Mouse (Mus musculus) splenic B cell, adult 2 months (primary cell): ENCODE data around the gene Sema6d.

Source experiments
- DNase-seq: peaks from one replicate; pipeline ENCODE4 v3.0.0-alpha.2; 2011; ENCODE audit warnings: low read depth, low spot score
- H3K27me3 ChIP-seq: 2 replicates; pipeline ENCODE4 v1.6.1; 2012; ENCODE audit warnings: mild to moderate bottlenecking, low read length, moderate library complexity, mixed read lengths; ENCODE audit not compliant: control insufficient read depth, poor library complexity, insufficient read depth, severe bottlenecking
- H3K36me3 ChIP-seq: 2 replicates; pipeline ENCODE4 v1.6.1; 2012; ENCODE audit warnings: mild to moderate bottlenecking, low read length, moderate library complexity, mixed read lengths; ENCODE audit not compliant: control insufficient read depth, poor library complexity, insufficient read depth, severe bottlenecking

Sema6d gene

DNA sequence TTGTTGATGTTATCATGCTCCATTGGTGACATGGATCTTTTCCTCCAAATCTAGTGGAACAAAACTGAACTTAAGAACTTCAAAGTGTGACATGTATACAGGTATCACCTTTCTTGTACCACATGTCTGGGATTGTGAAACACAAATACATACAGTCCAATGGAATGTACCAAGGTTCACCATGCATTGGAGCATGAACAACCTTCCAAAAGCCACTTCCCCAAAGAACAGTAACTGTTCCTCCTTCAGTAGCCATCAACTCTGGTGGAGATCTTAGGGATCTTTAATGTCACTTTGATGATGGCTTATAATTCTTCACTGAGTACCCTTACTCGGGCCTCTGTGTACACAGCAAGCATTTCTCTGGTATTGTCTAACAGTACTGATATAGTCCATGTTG lies 295.3 kb downstream of the Sema6d start:
- no peak for DNase-seq
- no peaks in the 10 kb centered on the region for H3K36me3 ChIP-seq

DNA sequence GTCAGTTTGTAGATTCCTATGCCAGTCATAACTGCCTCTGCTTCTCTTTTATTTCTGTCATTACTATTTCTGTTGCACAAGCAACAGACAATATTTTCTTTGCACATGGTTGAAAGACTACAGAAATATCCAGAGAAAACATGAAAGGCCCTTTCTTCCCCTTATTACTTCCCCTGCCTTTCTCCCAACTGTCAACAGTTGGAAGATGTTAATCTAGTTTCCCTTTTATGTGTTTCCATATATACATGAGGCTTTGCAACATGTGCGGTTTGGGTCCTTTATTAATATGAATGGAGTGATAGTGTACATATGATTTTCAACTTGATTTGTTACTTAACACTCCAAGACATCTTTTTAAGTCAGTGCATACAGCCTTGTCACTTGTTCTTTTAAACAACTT lies 296.0 kb downstream of the Sema6d start:
- no peaks in the 10 kb centered on the region for H3K36me3 ChIP-seq
- DNase-seq, result no peak

More for the DNA sequence above, 295.3 kb downstream of the Sema6d start:
- no peaks in the 10 kb centered on the region for H3K27me3 ChIP-seq

DNA sequence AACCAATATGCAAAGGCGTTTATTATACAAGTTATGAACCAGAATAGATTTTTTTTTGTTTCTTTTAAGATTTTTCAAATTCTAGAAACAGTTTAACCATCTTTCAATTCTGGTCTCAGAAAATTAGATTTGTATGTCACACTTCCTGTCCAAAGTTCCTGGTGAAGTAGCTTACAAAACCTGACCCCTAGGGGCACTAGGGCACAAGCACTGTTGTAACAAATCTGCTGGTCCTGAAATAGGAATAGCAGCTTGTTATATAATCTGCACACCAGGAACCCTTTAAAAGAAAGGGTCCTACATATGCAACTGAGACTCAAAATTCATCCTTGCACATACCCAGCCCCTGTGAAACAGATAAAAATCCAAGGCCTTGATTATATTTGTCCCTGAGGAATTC lies 298.5 kb downstream of the Sema6d start:
- Histone ChIP-seq H3K27me3 (no peaks in the 10 kb centered on the region), H3K36me3 (no peaks in the 10 kb centered on the region)
- no peak for DNase-seq

More for the DNA sequence above, 296.0 kb downstream of the Sema6d start:
- no peaks in the 10 kb centered on the region for H3K27me3 ChIP-seq

DNA sequence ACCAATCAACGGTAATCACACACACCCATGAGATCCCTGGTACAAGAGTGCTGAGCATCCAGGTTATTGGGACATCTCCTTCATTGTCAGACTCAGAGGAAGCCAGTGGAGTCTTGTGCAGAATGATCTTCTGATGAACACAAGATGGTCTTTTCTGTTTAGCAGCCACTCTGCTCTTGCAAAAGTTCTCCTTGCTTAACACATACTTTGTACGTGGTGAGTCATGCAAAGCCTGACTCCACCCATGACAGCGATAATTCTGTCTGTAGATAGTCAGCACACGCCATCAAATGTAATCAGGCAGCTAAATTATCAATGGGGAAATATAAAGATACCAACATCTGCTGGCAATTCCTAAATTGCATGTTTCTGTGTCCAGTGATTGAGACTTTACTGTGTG lies 307.0 kb downstream of the Sema6d start:
- H3K27me3 ChIP-seq, result no peaks in the 10 kb centered on the region
- no peaks in the 10 kb centered on the region for H3K36me3 ChIP-seq
- no peak for DNase-seq

DNA sequence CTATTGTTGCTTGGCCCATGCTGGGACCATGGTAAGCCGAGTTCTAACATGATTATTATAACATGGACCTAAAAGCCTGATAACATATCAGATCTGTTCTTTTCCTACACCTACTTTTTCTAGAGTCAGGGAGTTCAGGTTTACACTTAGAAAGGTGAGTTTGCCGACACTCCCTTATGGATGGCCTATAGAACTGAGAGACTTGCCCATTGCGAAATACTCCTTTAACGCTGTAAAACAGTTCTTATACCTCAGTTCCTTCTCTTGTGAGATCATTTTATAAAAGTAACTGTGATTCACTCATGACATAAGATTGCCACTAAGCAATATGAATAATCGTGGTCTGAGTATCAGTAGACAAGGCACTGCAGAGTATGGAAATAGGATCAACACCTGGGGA lies 307.5 kb downstream of the Sema6d start:
- DNase-seq, result no peak
- Histone ChIP-seq H3K27me3 (no peaks in the 10 kb centered on the region), H3K36me3 (no peaks in the 10 kb centered on the region)

DNA sequence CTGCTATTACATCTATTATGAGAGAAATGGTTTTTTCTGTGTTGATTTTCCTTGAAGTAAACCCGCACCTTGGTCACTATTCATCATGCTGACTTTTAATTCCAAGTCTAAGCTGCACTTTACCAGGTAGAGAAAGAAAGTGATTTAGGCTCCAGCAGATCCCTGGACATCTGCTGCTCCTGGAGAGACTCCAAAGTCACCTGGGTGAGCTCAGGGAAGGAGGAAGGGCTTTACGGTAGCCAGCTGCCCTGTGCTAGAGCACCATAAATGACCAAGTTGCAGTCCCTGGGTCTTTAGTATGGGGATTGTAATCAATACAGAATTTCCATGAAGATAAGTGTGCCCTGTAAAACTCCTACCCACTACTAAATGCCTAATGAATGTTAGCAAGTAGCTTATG lies 309.8 kb downstream of the Sema6d start:
- H3K27me3 ChIP-seq, result no peaks in the 10 kb centered on the region
- no peaks in the 10 kb centered on the region for H3K36me3 ChIP-seq
- no peak for DNase-seq

DNA sequence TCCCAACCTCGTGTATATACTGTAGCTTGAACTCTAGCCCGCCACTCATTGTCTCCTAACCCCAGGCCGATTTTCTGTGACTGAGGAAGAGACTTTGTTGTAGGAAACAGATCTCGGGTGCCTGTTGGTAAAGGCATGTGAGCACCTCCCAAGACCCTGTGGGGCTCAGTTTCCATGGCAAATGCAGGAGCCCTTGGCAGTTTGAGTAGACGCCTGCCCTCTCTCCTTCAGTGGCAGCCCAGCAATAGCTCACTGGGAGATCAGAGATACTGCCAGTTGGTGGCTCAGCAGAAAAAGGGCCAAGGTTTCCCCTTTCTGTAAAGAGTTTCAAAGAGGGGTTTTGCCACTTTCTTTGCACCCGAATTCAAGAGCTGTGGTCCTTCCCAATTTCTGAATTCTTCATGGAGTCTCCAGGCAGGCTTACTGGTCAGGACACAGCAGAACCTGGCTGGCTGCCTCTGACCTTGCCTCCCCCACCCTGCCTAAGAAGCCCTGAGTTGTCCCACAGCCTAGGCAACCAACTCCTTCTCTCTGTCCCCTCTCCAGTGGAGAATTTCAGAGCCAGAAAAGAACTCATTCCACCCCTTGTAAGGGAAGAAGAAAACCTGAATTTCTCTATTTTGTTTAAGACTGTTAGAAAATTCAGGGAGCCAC lies 312.1 kb downstream of the Sema6d start:
- H3K36me3 ChIP-seq, result no peaks in the 10 kb centered on the region
- no peak for DNase-seq
- H3K27me3 ChIP-seq, result no peaks in the 10 kb centered on the region

DNA sequence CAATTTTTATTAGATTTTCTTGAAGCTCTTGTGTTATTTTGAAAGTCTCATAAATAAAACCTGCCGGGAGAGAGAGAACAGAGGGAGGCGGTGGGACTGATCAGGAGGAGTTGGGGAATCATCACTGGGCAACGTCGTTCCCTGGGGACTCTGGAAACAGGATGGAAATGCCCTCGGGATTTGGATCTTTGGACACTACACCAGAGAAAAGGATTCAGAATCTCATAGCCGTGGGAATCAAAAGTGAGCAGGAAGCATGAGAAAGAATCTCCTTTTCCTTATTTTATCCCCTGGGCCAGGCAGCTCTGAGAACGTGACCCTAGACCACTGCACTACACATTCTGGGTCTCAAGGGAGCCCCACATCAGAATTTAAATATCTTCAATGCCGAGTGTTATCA lies 313.8 kb downstream of the Sema6d start:
- H3K27me3 ChIP-seq, result no peaks in the 10 kb centered on the region
- DNase-seq, result no peak
- H3K36me3 ChIP-seq, result no peaks in the 10 kb centered on the region

DNA sequence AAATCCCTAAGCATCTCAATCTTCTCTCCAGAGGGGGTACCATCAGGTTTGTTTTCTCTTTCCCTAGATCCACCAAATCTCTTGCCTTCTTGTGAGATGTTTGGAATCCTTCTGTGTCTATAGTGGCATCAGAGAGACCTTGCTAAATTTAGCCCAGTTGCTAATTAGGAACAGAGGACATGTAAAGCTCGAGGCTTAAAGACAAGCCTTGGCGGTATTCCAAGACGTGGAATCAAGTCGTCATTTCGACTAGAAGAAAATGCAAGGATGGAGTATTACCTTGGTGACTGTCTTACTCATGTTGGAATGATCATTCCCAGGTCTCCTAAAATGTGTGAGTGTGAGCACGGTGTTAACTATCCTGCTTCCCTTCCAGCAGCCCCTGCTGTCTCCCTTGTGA lies 314.2 kb downstream of the Sema6d start:
- Histone ChIP-seq H3K27me3 (no peaks in the 10 kb centered on the region), H3K36me3 (no peaks in the 10 kb centered on the region)
- no peak for DNase-seq

DNA sequence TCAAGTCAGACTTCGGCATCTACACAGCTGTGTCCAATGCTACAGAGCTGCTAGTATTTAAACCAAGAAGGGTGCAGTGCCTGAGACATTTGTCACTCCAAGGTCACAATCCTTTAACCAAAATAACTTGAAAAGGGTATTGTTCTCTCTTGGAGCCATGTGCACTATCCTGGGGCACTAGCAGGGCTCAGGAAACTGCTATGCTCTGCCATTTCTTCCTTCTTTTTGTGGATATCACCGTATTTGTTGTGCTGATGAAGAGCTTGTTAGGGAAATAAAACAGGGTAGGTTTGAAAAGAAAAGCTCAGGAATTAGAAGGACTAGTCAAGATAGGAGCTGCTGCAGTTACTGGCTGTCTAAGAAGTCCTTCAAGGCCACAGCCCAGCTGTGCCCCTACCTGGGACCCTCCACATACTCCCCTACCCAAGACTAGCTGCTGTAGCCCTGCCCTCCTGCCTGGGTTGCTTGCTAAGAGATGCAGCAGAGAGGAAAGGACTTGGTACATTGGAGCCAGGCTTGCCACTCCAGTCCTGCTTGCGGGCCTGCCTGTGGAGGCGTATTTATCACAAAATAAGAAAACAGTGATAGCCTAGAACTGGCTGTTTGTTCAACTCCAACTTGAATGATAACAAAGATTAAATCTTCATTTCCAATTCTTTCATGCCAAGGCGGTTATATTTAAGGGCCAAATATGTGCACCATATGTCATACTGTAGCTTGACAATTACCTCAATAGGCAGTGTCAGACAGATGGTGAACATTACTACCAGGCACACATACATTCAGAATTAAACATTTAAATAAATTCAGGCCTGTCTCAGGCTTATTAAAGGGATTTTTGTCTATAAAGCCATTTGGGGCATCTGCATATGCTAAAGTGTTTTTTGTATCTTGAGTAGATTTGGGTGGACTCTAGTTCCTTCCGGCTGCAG lies 315.1 kb downstream of the Sema6d start:
- H3K36me3 ChIP-seq, result no peaks in the 10 kb centered on the region
- H3K27me3 ChIP-seq, result no peaks in the 10 kb centered on the region
- DNase-seq, result no peak

DNA sequence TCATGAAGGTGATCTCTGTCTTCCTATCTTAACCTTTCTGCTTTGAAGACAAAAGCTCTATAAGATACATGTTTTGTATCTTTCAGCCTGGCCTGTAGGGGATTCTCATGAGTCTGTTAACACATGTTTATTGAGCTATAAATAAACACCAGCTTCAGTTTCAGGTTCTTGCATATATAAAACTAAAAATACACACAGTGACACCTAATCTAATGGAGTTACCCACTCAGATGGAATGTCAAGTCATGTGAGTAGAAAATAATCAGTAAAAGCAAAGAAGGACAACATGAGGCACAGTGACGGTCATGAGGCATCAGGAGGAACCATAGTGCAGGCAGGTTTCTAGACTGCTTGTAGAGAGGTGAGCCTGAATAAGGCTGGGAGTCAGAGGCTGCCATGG lies 319.2 kb downstream of the Sema6d start:
- H3K36me3 ChIP-seq, result no peaks in the 10 kb centered on the region
- DNase-seq, result no peak

DNA sequence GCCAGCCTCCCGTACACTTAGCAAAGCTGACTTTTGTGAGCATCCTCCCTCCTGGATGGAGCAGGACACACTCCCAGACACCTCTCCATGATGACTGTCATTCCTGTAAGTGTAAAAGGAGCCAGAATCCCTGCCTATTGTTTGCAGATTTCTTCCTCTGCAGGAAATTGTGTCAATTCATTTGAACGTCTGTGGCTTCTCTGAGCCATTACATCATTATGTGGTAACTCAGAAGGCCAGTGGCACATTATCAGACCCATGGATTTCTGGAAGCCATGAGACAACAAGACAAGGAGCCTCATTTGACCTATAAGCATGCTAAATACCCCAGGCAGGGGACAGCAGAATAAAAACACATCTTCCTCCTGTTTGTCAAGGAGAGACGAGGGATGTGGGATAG lies 327.0 kb downstream of the Sema6d start:
- no peaks in the 10 kb centered on the region for H3K27me3 ChIP-seq
- no peak for DNase-seq
- H3K36me3 ChIP-seq, result no peaks in the 10 kb centered on the region

More for the DNA sequence above, 319.2 kb downstream of the Sema6d start:
- H3K27me3 ChIP-seq, result no peaks in the 10 kb centered on the region

DNA sequence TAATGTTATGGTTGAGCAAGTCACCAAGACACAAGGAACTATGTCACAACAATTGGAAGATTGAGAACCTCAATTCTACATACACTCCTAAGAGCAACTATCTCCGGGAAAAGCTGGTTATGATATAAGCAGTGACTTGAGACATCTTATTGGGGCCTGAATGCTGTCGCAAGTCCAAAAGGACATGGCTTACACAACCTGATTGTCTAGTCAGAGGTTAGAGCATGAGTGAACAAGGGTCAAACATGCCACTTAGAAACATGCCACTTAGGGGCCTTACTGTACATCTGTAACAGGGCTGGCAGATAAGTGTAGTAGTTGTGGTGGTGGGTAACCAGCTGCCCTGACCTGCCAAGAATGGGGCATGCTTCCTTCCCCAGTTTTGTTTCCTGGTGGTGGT lies 328.6 kb downstream of the Sema6d start:
- no peak for DNase-seq
- no peaks in the 10 kb centered on the region for H3K36me3 ChIP-seq
- H3K27me3 ChIP-seq, result no peaks in the 10 kb centered on the region

DNA sequence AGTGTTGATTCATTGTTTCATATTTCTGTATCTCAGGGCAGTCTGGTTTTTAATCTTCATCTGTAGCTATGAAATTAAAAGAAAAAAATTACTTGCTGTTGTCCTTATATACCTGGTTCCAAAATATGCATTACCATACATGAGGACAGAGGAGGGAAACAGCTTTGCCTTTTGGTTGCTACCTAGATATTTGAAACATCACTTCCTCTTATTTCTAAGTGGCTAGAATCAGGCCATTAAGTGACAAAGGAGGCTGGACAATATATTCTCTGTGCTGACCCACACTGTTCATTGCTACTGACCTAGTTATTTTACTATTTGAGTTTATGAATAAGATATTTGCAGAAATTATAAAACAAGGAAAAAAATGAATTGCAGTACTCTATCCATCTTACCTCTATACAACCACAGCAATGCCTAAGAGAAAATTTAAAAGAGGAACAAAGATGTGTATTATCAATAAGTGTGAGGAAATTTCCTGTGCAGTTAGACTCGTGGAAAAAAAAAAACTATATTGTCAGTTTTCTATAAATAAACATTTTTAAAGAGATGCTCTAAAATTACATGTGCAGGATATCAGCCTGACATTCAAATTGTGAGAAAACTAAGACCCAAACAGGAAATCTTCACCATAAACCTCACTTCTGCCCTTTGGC lies 330.5 kb downstream of the Sema6d start:
- no peaks in the 10 kb centered on the region for H3K36me3 ChIP-seq
- no peaks in the 10 kb centered on the region for H3K27me3 ChIP-seq
- no peak for DNase-seq

DNA sequence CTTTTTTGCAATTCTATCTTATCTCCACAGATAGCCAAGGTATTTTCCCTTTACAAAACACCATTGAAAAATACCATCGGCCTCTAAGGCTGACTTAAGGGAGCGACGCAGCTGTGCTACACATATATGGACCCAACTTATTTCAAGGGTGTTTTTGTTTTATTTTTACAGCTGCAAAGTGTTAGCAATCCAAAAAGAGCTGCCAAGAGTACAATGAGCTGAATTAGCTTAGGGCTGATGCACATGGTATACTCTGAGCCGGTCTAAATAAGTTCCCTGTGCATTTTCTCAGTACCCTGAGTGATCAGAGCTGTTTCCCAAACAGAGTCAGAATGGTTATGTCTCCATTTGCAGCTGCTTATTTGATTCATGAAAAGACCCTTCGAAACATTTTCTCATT lies 340.0 kb downstream of the Sema6d start:
- Histone ChIP-seq H3K36me3 (no peaks in the 10 kb centered on the region), H3K27me3 (no peaks in the 10 kb centered on the region)

More for the DNA sequence above, 340.0 kb downstream of the Sema6d start:
- DNase-seq, result no peak
